Mouse (Mus musculus) MEL (cell line): ENCODE data around the gene Tmem164.

ENCODE experiments used
- CTCF ChIP-seq, 3 experiments: IDR thresholded peaks in 2 of 3; conservative IDR thresholded peaks in 1 of 3; 2 replicates each; pipeline ENCODE4 v1.5.1; 2011 to 2012; ENCODE audit warnings: low read length in 3 of 3, low read depth in 2 of 3, mild to moderate bottlenecking in 2 of 3, improper control_type of control experiment in 1 of 3, inconsistent platforms in 1 of 3, mixed read lengths in 1 of 3, moderate library complexity in 1 of 3; ENCODE audit not compliant: control insufficient read depth in 1 of 3, insufficient read depth in 1 of 3, poor library complexity in 1 of 3, severe bottlenecking in 1 of 3
- E2F4 ChIP-seq: IDR thresholded peaks from 2 replicates; pipeline ENCODE4 v1.6.1; 2011; ENCODE audit warnings: low read depth, low read length, improper control_type of control experiment, borderline replicate concordance
- EP300 ChIP-seq, 2 experiments: IDR thresholded peaks; 2 replicates each; pipeline ENCODE4 v1.6.1; 2011; ENCODE audit warnings: improper control_type of control experiment in 2 of 2, low read length in 2 of 2, low read depth in 1 of 2, mild to moderate bottlenecking in 1 of 2
- ETS1 ChIP-seq: IDR thresholded peaks from 2 replicates; pipeline ENCODE4 v1.6.1; 2012; ENCODE audit warnings: low read depth, mild to moderate bottlenecking, inconsistent platforms, low read length, improper control_type of control experiment, moderate library complexity
- GATA1 ChIP-seq: IDR thresholded peaks from 2 replicates; pipeline ENCODE4 v1.6.1; 2011; ENCODE audit warnings: low read depth, low read length, improper control_type of control experiment
- HCFC1 ChIP-seq: IDR thresholded peaks from 2 replicates; pipeline ENCODE4 v1.6.1; 2012; ENCODE audit warnings: low read depth, mild to moderate bottlenecking, inconsistent platforms, low read length, improper control_type of control experiment, moderate library complexity
- KAT2A ChIP-seq: conservative IDR thresholded peaks from 2 replicates; pipeline ENCODE4 v1.6.1; 2012; ENCODE audit warnings: low read depth, low read length, improper control_type of control experiment, inconsistent platforms
- MAFK ChIP-seq: IDR thresholded peaks from 2 replicates; pipeline ENCODE4 v1.6.1; 2011; ENCODE audit warnings: low read depth, mild to moderate bottlenecking, low read length, improper control_type of control experiment, borderline replicate concordance
- MXI1 ChIP-seq: IDR thresholded peaks from 2 replicates; pipeline ENCODE4 v1.6.1; 2011; ENCODE audit warnings: mild to moderate bottlenecking, low read depth, low read length, improper control_type of control experiment
- POLR2A ChIP-seq, 2 experiments: IDR thresholded peaks; 2 replicates each; pipeline ENCODE4 v1.6.1; 2011 to 2012; ENCODE audit warnings: low read length in 2 of 2, mild to moderate bottlenecking in 2 of 2, control low read depth in 1 of 2, improper control_type of control experiment in 1 of 2, low read depth in 1 of 2, moderate library complexity in 1 of 2; ENCODE audit not compliant: control insufficient read depth in 1 of 2, insufficient read depth in 1 of 2, poor library complexity in 1 of 2
- RCOR1 ChIP-seq: IDR thresholded peaks from 2 replicates; pipeline ENCODE4 v1.6.1; 2012; ENCODE audit warnings: low read depth, mild to moderate bottlenecking, inconsistent platforms, low read length, improper control_type of control experiment
- USF1 ChIP-seq: IDR thresholded peaks from 2 replicates; pipeline ENCODE4 v1.6.1; 2014; ENCODE audit warnings: low read depth, mild to moderate bottlenecking, inconsistent platforms, low read length, improper control_type of control experiment, moderate library complexity
- USF2 ChIP-seq, 2 experiments: IDR thresholded peaks; 2 replicates each; pipeline ENCODE4 v1.6.1; 2011 to 2012; ENCODE audit warnings: improper control_type of control experiment in 2 of 2, low read length in 2 of 2, borderline replicate concordance in 1 of 2, inconsistent platforms in 1 of 2, low read depth in 1 of 2, mild to moderate bottlenecking in 1 of 2; ENCODE audit not compliant: insufficient read depth in 1 of 2
- ZNF384 ChIP-seq: IDR thresholded peaks from 2 replicates; pipeline ENCODE4 v1.6.1; 2012; ENCODE audit warnings: low read depth, mild to moderate bottlenecking, inconsistent platforms, low read length, improper control_type of control experiment

- TF ChIP-seq EP300 (IDR thresholded peaks at IDR 0.05; ENCODE audit: low read depth in 1 of 2, low read length in 2 of 2) (no peak), E2F4 (no peak), HCFC1 (no peak), ETS1 (no peak), MAFK (no peak), CTCF (IDR thresholded peaks at IDR 0.05 in 2 of 3, conservative IDR thresholded peaks at IDR 0.05 in 1 of 3; ENCODE audit: control insufficient read depth in 1 of 3, insufficient read depth in 1 of 3, low read depth in 2 of 3, low read length in 3 of 3, poor library complexity in 1 of 3, severe bottlenecking in 1 of 3) (no peak), POLR2A (IDR thresholded peaks at IDR 0.05; ENCODE audit: control insufficient read depth in 1 of 2, insufficient read depth in 1 of 2, low read depth in 1 of 2, low read length in 2 of 2, poor library complexity in 1 of 2) (no peak), RCOR1 (no peak), USF1 (no peak), ZNF384 (no peak), GATA1 (no peak), USF2 (IDR thresholded peaks at IDR 0.05; ENCODE audit: borderline replicate concordance in 1 of 2, insufficient read depth in 1 of 2, low read depth in 1 of 2, low read length in 2 of 2) (no peak), MXI1 (no peak), KAT2A (no peak)
These were observed 74.3 kb downstream of the Tmem164 start for GRCm38 (mm10) chrX:142755542-142755941.
